Mouse (Mus musculus) testis, adult 2 months (tissue): Measurements from ENCODE around the gene Snap23. TPM values are rescaled to one million over a fixed set of nuclear protein-coding genes. Genes with fewer than 3 reads are reported as not detected.
"Not testable (repeated sequence)": the region's sequence is repeated elsewhere in the genome, so short reads cannot be mapped to it uniquely, and the experiment has no call there.

ENCODE experiments used
- H3K27ac ChIP-seq: fragments of 200-500 bp; 2 replicates; pipeline ENCODE4 v1.5.1; 2012; ENCODE audit warnings: low read depth, low read length; ENCODE audit not compliant: control insufficient read depth, insufficient read depth
- H3K27me3 ChIP-seq: fragments of 200-500 bp; 2 replicates; pipeline ENCODE4 v1.6.1; 2012; ENCODE audit warnings: mild to moderate bottlenecking, low read length, moderate library complexity; ENCODE audit not compliant: control insufficient read depth, insufficient read depth
- H3K36me3 ChIP-seq: fragments of 200-500 bp; 2 replicates; pipeline ENCODE4 v1.6.1; 2012; ENCODE audit warnings: mild to moderate bottlenecking, low read length; ENCODE audit not compliant: control insufficient read depth, insufficient read depth
- H3K4me1 ChIP-seq: fragments of 200-500 bp; 2 replicates; pipeline ENCODE4 v1.6.1; 2012; ENCODE audit warnings: low read length; ENCODE audit not compliant: control insufficient read depth, insufficient read depth
- H3K4me3 ChIP-seq: fragments of 200-500 bp; 2 replicates; pipeline ENCODE4 v1.5.1; 2012; ENCODE audit warnings: low read depth, mild to moderate bottlenecking, low read length, moderate library complexity, mixed read lengths; ENCODE audit not compliant: control insufficient read depth
- CTCF ChIP-seq: fragments of 200-500 bp; IDR thresholded peaks from 2 replicates; pipeline ENCODE4 v1.5.1; 2012; ENCODE audit warnings: low read depth, mild to moderate bottlenecking, inconsistent platforms, low read length, moderate library complexity; ENCODE audit not compliant: control insufficient read depth, insufficient read depth, insufficient replicate concordance
- POLR2A ChIP-seq: fragments of 200-500 bp; IDR thresholded peaks from 2 replicates; pipeline ENCODE4 v1.6.1; 2012; ENCODE audit warnings: low read depth, mild to moderate bottlenecking, inconsistent platforms, low read length, moderate library complexity; ENCODE audit not compliant: control insufficient read depth
- polyA plus RNA-seq: library from polyadenylated mRNA; depleted of rRNA; stranded (reverse); fragments of >200 nt; gene quantifications from 2 replicates; pipeline ENCODE4 v1.2.3, GENCODE M21; 2012

The Snap23 gene
- polyA plus RNA-seq, 1 experiment: 14.7 TPM

DNA sequence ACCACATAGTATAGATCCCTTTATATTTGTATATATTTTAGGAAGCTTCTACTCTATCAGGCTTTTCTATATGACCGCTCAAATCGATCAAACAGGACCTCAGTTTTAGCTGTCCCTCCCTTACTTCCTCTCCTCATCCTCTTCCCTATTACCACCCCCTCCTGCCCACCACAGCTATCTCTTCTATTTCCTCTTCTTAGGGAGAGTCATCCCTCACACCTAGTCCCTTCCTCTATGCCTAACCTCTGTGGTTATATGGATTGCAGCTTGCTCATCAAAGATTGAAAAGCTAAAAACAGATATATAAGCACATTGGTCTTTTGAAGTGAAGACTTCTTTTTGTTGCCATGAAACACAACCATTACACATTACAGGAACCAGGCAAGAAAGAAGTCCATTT lies 22.7 kb upstream of the Snap23 start:
- no peak overlapping the region for H3K27ac ChIP-seq
- TF ChIP-seq POLR2A: no peak
- no peak for TF ChIP-seq CTCF
- H3K27me3 ChIP-seq: no peaks in the 10 kb centered on the region
- no peaks in the 10 kb centered on the region for H3K4me1 ChIP-seq
- no peak overlapping the region for H3K4me3 ChIP-seq
- H3K36me3 ChIP-seq: no peaks in the 10 kb centered on the region

DNA sequence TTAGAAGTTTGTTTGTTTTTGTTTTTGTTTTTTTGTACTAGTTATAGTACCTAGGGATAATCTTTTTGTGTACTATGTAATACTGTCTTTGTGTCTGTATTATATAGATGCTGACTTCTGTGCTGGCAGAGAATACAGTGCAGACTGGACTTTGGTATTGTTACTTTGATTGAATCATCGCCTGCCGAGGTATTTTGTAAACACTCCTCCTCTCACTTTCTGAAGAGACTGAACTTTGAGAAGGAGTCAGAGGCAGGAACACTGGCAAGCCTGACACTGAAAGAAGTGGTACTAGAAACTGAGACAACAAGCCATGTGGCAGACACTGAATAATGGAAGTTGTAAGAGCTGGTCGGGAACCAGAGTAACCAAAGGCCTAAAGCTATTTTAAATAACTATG lies 10.6 kb upstream of the Snap23 start:
- Histone ChIP-seq H3K27ac (no peak overlapping the region), H3K4me1 (no peaks in the 10 kb centered on the region), H3K4me3 (no peak overlapping the region), H3K27me3 (no peaks in the 10 kb centered on the region), H3K36me3 (no peaks in the 10 kb centered on the region)
- no peak for TF ChIP-seq POLR2A

DNA sequence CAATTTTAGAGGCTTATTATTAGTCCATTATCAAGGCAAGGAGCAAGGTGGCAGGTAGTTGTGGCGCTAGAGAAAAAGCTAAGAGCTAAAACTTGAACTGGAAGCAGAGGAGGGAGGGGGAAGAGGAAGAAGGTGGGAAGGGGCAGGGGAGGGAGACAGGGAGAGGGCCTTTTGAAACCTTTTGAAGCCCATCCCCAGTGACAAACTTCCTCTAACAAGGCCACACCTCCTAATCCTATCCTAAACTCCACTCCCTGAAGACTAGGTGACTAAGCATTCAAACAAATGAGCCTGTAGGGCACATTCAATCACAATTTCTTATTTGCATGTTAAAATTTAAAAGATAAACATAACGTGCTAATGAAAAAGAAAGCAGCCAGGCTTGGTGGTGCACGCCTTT lies 8.7 kb upstream of the Snap23 start:
- H3K27ac ChIP-seq: no peak overlapping the region
- H3K27me3 ChIP-seq: no peaks in the 10 kb centered on the region
- H3K4me3 ChIP-seq: no peak overlapping the region
- H3K4me1 ChIP-seq: no peaks in the 10 kb centered on the region
- no peaks in the 10 kb centered on the region for H3K36me3 ChIP-seq
- no peak for TF ChIP-seq CTCF
- no peak for TF ChIP-seq POLR2A

DNA sequence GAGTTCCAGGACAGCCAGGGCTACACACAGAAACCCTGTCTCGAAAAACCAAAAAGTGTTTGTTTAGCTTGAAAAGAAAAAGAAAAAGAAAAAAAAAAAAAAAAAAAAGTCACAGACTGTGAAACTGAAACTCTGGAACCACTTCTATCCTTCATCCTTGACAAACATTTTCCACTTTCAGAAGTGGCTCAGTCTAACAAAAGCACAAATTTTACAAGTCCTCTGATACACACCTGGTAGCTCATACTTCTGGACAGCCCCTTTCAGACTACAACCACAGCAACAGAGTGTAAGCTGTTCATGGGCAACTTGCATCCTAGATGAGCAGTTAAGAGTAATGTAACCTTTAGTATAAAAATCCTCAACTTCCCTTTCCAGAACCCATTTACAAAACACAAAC lies 5.9 kb upstream of the Snap23 start:
- Histone ChIP-seq H3K4me3 (no peak overlapping the region), H3K4me1 (no peaks in the 10 kb centered on the region)
- TF ChIP-seq CTCF: no peak

DNA sequence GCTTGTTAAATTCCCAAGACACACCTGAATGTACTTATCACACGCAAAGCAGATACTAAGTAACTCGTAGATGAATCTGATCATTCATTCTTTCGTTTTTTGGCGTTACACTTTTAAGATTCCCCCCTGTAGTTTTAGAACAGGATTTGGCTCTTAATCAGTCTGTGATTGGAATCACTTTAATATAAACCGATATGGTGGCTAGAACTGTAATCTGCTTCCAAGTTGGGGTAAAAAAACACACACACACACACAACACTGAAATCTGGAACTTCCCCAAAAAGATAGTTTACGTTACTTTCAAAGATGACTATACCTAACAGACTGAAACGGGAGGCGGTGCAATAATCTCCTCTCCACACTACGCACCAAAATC lies 4.6 kb upstream of the Snap23 start:
- H3K27ac ChIP-seq: peak overlapping the region; percentile 93; the same call in 1 of the 2 replicates
- TF ChIP-seq POLR2A (no peak), CTCF (no peak)
- H3K27me3 ChIP-seq: no peaks in the 10 kb centered on the region
- H3K36me3 ChIP-seq: no peaks in the 10 kb centered on the region
- H3K4me1 ChIP-seq: peaks cover 2% of the 10 kb centered on the region
- H3K4me3 ChIP-seq: peak overlapping the region; percentile 96; the same call in 1 of the 2 replicates

More for the DNA sequence above, 5.9 kb upstream of the Snap23 start:
- Histone ChIP-seq H3K36me3 (no peaks in the 10 kb centered on the region), H3K27ac (no peak overlapping the region), H3K27me3 (no peaks in the 10 kb centered on the region)

DNA sequence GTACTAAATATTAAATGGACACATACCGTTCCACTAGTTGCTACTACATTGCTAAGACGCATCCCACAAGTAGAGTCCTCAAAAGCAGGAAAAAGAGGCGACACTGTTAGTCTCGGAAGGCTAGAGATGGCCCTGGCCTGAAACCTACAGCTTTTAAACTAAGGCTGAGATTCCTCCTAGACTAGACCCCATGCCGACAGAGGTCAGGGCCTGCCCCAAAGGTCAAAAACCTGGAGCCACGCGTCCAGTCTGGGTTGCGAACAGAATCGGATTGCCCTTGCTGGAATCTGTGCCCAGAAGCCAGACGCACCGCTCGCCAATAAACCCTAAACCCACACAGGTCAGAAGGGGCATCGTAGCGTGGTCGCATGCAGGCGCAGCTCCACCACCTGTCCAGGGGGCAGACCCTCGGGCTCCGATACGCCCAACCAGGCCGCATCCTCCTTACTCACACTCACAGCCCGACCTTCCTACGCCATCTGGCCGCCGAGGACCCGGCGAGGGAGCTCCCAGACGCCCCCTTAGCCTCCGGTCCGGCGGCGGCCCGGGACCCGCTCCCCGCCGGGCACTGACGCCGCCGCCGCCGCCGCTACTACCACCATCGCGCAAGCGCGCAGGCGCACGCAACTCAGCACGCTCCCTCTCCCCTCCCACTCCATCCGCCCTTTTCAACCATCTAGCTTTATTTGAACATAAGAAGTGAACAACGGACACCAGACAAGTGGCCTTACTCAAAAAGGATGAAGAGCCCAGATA lies 4.1 kb upstream of the Snap23 start, which contains the start of gene Zfp106:
TSS of gene Zfp106 (minus strand) at position 609 of the 756 bp plus-strand sequence.
- H3K27ac ChIP-seq: peak within 1 kb of the TSS; percentile 93
- H3K36me3 ChIP-seq: no peaks in the 10 kb centered on the region
- no peaks in the 10 kb centered on the region for H3K27me3 ChIP-seq
- H3K4me1 ChIP-seq: peaks cover 2% of the 10 kb centered on the region
- H3K4me3 ChIP-seq: peak within 1 kb of the TSS; percentile 96
- TF ChIP-seq POLR2A (peak; percentile 71), CTCF (no peak)

DNA sequence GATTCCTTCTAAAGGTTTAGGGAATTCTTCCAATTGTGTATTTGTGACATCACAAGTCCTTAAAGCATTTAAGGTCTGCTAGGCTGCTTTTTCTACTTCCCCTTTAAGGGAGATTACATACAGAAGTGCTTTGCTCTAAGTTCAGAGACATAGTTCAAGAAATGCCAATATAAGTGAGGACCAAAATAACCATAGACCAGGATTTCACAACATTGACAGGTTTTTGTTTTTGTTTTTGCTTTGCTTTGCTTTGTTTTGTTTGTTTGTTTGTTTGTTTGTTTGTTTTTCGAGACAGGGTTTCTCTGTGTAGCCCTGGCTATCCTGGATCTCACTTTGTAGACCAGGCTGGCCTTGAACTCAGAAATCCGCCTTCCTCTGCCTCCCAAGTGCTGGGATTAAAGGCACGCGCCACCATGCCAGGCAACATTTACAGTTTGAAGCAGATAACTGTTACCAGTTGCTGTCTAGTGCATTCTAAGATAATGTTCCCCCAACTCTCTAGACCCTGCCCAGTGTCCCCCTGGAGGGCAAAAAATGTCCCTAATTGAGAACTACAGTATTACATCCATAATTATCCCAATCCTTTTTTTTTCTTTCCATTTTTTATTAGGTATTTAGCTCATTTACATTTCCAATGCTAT lies 2.8 kb upstream of the Snap23 start:
- not testable (repeated sequence) for H3K27me3 ChIP-seq, H3K36me3 ChIP-seq, H3K27ac ChIP-seq, H3K4me1 ChIP-seq
- H3K4me3 ChIP-seq: peak overlapping the region; percentile 33
